Mouse (Mus musculus) T-helper 17 cell (primary cell): ENCODE data around the gene Lsm3.

Source experiments
- in situ Hi-C, 2 experiments: fragments of 300-600 bp; cut with MboI, MseI; formaldehyde crosslinking; loops; 1 replicate in 1 of 2; 2 replicates in 1 of 2; pipeline ENCODE4 v1.15.1; 2025; ENCODE audit warnings: high pct_unique_total_duplicates in 2 of 2

Lsm3 gene

DNA sequence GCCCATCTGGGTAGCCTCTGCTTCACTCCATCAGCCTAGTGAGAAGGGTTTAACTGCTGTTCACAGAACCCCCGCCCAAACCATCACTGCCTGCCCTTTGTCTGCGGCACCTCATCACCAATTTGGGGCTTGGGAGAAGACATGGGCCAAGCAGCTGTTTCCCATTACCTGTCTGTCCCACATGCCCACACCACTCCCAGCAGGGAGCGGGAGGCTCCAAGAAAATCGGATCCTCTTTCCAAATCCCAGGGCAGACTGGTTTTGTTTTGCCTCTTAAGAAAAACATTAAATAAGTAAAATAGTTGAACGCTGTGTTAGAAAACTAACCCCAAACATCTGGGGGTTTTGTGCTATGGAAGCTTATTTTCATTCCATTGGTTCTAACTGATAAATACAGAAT is 33.9 kb downstream of the Lsm3 start:
- in situ Hi-C loops: no loop called here

DNA sequence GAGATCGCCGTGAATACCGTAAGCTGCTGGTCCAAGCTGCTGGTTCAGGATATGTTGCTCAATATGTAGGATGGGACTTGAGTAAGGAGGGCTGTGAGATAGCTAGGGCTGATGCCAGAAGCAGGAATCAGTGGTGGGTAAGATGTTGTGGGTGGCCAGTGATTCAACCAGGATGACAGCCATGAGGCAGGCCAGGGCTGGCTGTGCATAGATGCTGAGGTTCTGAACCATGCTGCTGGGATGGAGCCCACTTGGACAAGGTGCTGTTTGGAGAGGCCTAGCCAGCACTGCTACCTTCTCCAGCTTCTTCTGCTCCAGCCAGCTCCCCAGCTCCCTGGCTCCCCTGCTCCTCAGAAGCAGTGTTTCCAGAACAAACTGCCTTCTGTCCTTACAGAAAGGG is 35.9 kb downstream of the Lsm3 start:
- in situ Hi-C loops: no loop called here

DNA sequence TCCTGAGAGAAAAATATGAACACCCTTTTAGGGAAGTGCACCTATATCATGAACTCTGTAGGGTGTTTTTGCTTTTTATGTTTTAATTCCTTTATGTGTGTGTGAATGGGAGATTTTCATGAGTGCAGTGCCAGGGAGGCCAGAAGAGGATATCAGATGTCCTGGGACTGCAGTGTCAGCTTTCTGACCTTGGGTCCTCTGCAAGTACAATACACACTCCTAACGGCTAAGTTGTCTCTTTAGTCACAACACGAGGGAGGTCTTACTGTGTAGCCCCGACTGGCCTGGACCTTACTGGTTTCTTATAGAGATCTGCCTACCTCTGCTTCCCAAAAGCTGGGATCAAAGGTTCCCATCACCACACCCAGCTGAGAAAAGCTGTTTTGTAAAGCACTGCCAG is 37.0 kb downstream of the Lsm3 start:
- in situ Hi-C loops: no loop called here

DNA sequence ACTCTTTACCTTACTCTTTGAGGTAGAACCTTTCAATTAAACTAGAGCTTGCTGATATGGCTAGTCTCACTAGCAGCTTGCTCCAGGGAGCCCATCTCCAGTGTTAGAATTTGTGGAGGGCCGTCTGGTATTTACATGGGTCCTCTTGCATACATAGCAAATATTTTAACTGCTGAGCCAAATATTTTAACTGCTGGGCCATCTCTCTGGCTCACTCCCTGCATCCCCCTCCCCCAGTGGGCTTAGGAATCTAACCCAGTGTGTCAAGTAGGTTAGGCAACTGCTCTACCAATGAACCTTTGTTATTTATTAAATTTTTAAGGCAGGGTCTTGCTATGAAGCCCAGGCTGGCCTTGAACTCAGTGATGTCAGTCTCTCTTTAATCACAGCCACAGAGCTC is 42.8 kb downstream of the Lsm3 start:
- in situ Hi-C loops: no loop called here

DNA sequence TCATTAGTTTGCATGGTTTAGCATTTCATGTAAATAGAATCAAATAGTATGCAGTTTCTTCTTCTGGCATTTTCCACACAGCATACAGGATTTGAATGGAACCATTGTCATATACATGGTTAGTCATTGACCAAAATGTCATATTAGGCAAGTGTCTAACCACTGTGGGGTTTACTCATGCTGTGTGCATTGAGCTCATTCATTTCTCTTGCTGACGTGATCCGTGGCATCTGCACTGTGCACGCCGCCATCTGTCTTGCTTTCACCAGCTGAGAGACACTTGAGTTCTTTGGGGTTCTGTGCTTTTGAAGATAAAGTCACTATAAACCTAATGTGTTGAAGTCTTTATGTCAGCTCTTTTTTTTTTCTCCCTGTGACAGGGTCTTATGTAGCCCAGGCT is 43.6 kb downstream of the Lsm3 start:
- in situ Hi-C loops: no loop called here

DNA sequence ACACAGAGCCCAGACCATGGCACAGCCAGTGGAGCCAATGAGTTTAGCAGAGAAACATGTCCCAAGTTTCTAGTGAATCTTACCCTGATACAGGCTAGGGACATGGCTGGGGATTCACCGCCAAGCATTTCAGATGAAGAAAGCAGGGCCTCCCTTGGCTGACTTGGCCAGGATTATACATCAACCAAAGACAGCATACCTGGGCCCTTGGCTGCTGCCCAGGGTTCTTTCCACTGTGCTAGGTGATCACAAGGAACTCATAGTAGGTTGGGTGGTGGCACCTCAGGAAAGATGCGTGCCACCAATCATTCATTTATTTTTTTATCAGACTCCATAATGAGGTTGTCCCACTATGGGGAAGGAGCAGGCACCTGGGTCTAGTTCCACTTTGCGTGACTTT is 44.5 kb downstream of the Lsm3 start:
- in situ Hi-C loops: no loop called here

DNA sequence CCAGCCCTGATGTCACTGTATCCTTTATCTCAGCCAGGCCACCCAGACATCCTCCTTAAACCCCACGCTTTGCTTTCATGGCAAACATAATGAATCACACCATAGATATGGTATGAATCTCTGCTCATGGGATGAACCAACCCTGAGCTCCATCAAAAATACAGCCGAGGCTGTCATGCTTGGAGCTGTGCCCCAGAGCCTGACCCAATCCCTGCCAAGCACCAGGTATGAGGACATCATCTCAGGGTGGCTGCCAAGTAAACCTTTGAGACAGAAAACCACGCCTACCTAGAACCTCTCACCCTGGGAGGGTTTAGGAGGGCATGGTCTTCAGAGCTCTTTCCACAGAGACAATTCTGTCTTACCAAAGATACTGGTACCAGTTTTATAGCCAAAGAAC is 47.3 kb downstream of the Lsm3 start:
- in situ Hi-C loops: no loop called here

DNA sequence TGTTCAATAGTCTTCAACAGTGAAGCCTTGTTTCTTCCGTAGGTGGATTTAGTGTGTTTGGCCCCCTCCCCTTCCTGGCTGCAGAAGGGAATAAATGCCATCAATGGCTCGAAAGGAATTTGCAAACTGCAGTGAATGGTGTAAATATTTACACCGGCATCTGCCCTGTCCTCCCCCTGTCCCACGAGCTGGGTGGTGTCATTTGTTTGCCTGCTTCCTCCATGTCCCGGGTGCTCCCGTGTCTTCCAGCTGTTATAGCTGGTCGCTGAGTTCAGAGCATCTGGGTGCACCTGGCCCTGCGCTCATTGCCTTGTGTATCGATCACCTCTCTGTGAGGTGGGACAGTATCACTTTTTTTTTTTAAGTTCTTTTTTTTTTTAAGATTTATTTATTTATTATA is 50.7 kb downstream of the Lsm3 start:
- in situ Hi-C loops: no loop called here
